Mouse (Mus musculus): ENCODE data around the gene Cln3. TPM values are rescaled to one million over a fixed set of nuclear protein-coding genes. Genes with fewer than 3 reads are reported as not detected.

Gene Cln3
- polyA plus RNA-seq, 1 experiment = 44.9 TPM

DNA sequence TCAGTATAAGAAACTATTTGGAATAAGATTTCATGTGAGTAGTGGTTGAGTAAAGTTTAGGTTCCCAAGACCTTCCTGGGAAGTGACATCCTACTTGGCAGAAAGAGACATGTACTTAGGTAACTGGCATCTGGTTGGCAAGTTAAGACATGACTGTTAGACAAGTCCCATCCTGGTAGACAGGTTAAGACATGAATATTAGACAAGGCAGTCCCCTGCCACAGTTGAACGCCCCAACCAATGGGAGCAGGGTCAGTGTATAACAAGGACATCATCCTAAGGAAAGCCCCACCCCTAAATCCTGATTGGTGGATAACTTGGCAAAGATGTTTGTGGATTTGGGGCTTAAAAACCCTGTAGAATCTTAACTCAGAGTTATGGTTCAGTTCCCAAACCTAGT lies 52.2 kb downstream of the Cln3 start:
- Histone ChIP-seq H3K36me3 (ENCODE audit: control insufficient read depth, insufficient read depth, low read length, poor library complexity, severe bottlenecking) (no peaks in the 10 kb centered on the region), H3K27ac (ENCODE audit: insufficient read depth, low read length) (0 out of 2 replicates have a peak overlapping the region, but pooled peaks have one; percentile 2), H3K9me3 (replicated peaks; ENCODE audit: control insufficient read depth, insufficient read depth, low read length, poor library complexity, severe bottlenecking) (no peaks in the 10 kb centered on the region), H3K4me3 (ENCODE audit: low read depth, low read length) (no peak overlapping the region), H3K27me3 (ENCODE audit: control insufficient read depth, insufficient read depth, low read length, poor library complexity, severe bottlenecking) (peaks cover 2% of the 10 kb centered on the region; the same call in 1 of the 2 replicates), H3K4me1 (ENCODE audit: control insufficient read depth, insufficient read depth, low read length) (no peaks in the 10 kb centered on the region), H3K9ac (ENCODE audit: low read depth, poor library complexity, severe bottlenecking) (no peak overlapping the region)
- no peak for TF ChIP-seq CTCF (IDR thresholded peaks at IDR 0.05; ENCODE audit: low read depth, low read length)

DNA sequence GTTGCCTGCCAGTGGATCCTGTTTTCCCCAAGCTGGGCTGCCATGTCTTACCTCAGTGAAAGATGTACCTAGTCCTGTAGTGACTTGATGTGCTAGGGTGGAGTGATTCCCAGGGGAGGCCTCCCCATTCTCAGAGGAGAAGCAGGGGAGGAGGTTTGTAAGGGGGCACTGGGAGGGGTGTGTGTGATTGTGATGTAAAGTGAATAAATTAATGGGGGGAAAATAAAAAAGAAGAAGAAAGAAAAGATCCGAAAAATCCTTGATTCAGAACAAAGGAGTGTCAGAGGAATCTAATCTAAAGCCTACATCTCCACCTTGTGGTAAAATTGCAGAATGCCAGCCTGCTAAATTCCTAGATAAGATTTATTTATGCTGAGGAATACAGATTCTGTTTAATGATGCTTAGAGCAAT lies 57.4 kb downstream of the Cln3 start:
- Histone ChIP-seq H3K27ac (ENCODE audit: insufficient read depth, low read length) (no peak overlapping the region), H3K9me3 (replicated peaks; ENCODE audit: control insufficient read depth, insufficient read depth, low read length, poor library complexity, severe bottlenecking) (no peaks in the 10 kb centered on the region), H3K4me3 (ENCODE audit: low read depth, low read length) (no peak overlapping the region), H3K4me1 (ENCODE audit: control insufficient read depth, insufficient read depth, low read length) (no peaks in the 10 kb centered on the region), H3K36me3 (ENCODE audit: control insufficient read depth, insufficient read depth, low read length, poor library complexity, severe bottlenecking) (no peaks in the 10 kb centered on the region), H3K27me3 (ENCODE audit: control insufficient read depth, insufficient read depth, low read length, poor library complexity, severe bottlenecking) (no peaks in the 10 kb centered on the region), H3K9ac (ENCODE audit: low read depth, poor library complexity, severe bottlenecking) (no peak overlapping the region)
- TF ChIP-seq CTCF (IDR thresholded peaks at IDR 0.05; ENCODE audit: low read depth, low read length) (peak; percentile 16), EP300 (IDR thresholded peaks at IDR 0.05; ENCODE audit: insufficient read depth, low read depth, low read length) (no peak)

DNA sequence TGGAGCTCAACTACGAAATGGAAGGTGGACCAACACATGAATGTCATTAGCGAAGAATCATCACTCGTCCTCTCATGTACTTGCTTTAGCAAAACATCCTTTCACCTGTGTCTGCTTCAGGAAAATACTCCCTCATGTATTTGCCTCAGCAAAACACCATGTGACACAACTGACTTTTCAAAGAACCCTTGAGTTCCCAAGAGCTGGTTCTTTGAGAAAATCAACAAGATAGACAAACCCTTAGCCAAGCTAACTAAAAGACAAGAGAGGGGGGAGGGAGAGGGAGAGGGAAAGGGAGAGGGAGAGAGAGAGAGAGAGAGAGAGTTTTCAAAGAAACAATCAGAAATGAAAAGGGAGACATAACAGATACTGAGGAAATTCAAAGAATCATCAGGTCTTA lies 62.3 kb downstream of the Cln3 start:
- Histone ChIP-seq H3K4me1 (ENCODE audit: control insufficient read depth, insufficient read depth, low read length) (peaks cover 5% of the 10 kb centered on the region), H3K27ac (ENCODE audit: insufficient read depth, low read length) (no peak overlapping the region), H3K36me3 (ENCODE audit: control insufficient read depth, insufficient read depth, low read length, poor library complexity, severe bottlenecking) (no peaks in the 10 kb centered on the region), H3K4me3 (ENCODE audit: low read depth, low read length) (no peak overlapping the region), H3K27me3 (ENCODE audit: control insufficient read depth, insufficient read depth, low read length, poor library complexity, severe bottlenecking) (no peaks in the 10 kb centered on the region), H3K9ac (ENCODE audit: low read depth, poor library complexity, severe bottlenecking) (no peak overlapping the region), H3K9me3 (replicated peaks; ENCODE audit: control insufficient read depth, insufficient read depth, low read length, poor library complexity, severe bottlenecking) (no peaks in the 10 kb centered on the region)
- TF ChIP-seq CTCF (IDR thresholded peaks at IDR 0.05; ENCODE audit: low read depth, low read length) = no peak

Other genes starting within 250 kb of the Cln3 start
- gene Lat, start 216.2 kb downstream of the Cln3 start, polyA plus RNA-seq (2011; ENCODE audit: insufficient read depth, insufficient read length, low read depth, missing spikeins) = 3.0 and 4.2 TPM in 2 replicates
- 52.3 and 62.0 TPM in 2 replicates for gene Spns1, start 208.4 kb downstream of the Cln3 start, polyA plus RNA-seq (2011; ENCODE audit: insufficient read depth, insufficient read length, low read depth, missing spikeins)
- 76.8 and 78.6 TPM in 2 replicates for gene Nfatc2ip, start 189.1 kb downstream of the Cln3 start, polyA plus RNA-seq (2011; ENCODE audit: insufficient read depth, insufficient read length, low read depth, missing spikeins)
- not detected in 2 replicates for gene Cd19, start 170.9 kb downstream of the Cln3 start, polyA plus RNA-seq (2011; ENCODE audit: insufficient read depth, insufficient read length, low read depth, missing spikeins)
- 18.5 and 19.7 TPM in 2 replicates for gene Rabep2, start 157.1 kb downstream of the Cln3 start, polyA plus RNA-seq (2011; ENCODE audit: insufficient read depth, insufficient read length, low read depth, missing spikeins)
- gene Atp2a1, start 122.7 kb downstream of the Cln3 start, polyA plus RNA-seq (2011; ENCODE audit: insufficient read depth, insufficient read length, low read depth, missing spikeins) = 0.40 and 0.53 TPM in 2 replicates
- gene Sh2b1, start 110.4 kb downstream of the Cln3 start, polyA plus RNA-seq (2011; ENCODE audit: insufficient read depth, insufficient read length, low read depth, missing spikeins) = 41.8 and 43.8 TPM in 2 replicates
- 100 and 102 TPM in 2 replicates for gene Tufm, start 98.5 kb downstream of the Cln3 start, polyA plus RNA-seq (2011; ENCODE audit: insufficient read depth, insufficient read length, low read depth, missing spikeins)
- 160 and 172 TPM in 2 replicates for gene Atxn2l, start 82.4 kb downstream of the Cln3 start, polyA plus RNA-seq (2011; ENCODE audit: insufficient read depth, insufficient read length, low read depth, missing spikeins)
- 348 and 363 TPM in 2 replicates for gene Eif3c, start 19.4 kb downstream of the Cln3 start, polyA plus RNA-seq (2011; ENCODE audit: insufficient read depth, insufficient read length, low read depth, missing spikeins)
- gene Apobr, start 875 bp downstream of the Cln3 start, polyA plus RNA-seq (2011; ENCODE audit: insufficient read depth, insufficient read length, low read depth, missing spikeins) = 2.0 and 2.4 TPM in 2 replicates
- not detected in 2 replicates for gene Il27, start 9.1 kb upstream of the Cln3 start, polyA plus RNA-seq (2011; ENCODE audit: insufficient read depth, insufficient read length, low read depth, missing spikeins)
- 13.6 and 14.1 TPM in 2 replicates for gene Nupr1, start 45.0 kb upstream of the Cln3 start, polyA plus RNA-seq (2011; ENCODE audit: insufficient read depth, insufficient read length, low read depth, missing spikeins)
- gene Sgf29, start 63.5 kb upstream of the Cln3 start, polyA plus RNA-seq (2011; ENCODE audit: insufficient read depth, insufficient read length, low read depth, missing spikeins) = 42.7 and 54.0 TPM in 2 replicates
- gene Sult1a1, start 90.6 kb upstream of the Cln3 start, polyA plus RNA-seq (2011; ENCODE audit: insufficient read depth, insufficient read length, low read depth, missing spikeins) = not detected in 2 replicates
- 76.0 and 103 TPM in 2 replicates for gene Bola2, start 109.6 kb upstream of the Cln3 start, polyA plus RNA-seq (2011; ENCODE audit: insufficient read depth, insufficient read length, low read depth, missing spikeins)
- 16.6 and 17.4 TPM in 2 replicates for gene Slx1b, start 110.0 kb upstream of the Cln3 start, polyA plus RNA-seq (2011; ENCODE audit: insufficient read depth, insufficient read length, low read depth, missing spikeins)
- gene Coro1a, start 122.0 kb upstream of the Cln3 start, polyA plus RNA-seq (2011; ENCODE audit: insufficient read depth, insufficient read length, low read depth, missing spikeins) = 4.9 and 5.9 TPM in 2 replicates
- gene Mapk3, start 173.8 kb upstream of the Cln3 start, polyA plus RNA-seq (2011; ENCODE audit: insufficient read depth, insufficient read length, low read depth, missing spikeins) = 102 and 121 TPM in 2 replicates
- 1.8 and 3.6 TPM in 2 replicates for gene Gdpd3, start 180.5 kb upstream of the Cln3 start, polyA plus RNA-seq (2011; ENCODE audit: insufficient read depth, insufficient read length, low read depth, missing spikeins)
- gene Ypel3, start 191.1 kb upstream of the Cln3 start, polyA plus RNA-seq (2011; ENCODE audit: insufficient read depth, insufficient read length, low read depth, missing spikeins) = 56.8 and 62.1 TPM in 2 replicates
- 1.7 TPM in 2 replicates for gene Tbx6, start 195.7 kb upstream of the Cln3 start, polyA plus RNA-seq (2011; ENCODE audit: insufficient read depth, insufficient read length, low read depth, missing spikeins)
- 111 and 127 TPM in 2 replicates for gene Ppp4c, start 206.7 kb upstream of the Cln3 start, polyA plus RNA-seq (2011; ENCODE audit: insufficient read depth, insufficient read length, low read depth, missing spikeins)
- 2.7 and 4.2 TPM in 2 replicates for gene Fam57b, start 211.9 kb upstream of the Cln3 start, polyA plus RNA-seq (2011; ENCODE audit: insufficient read depth, insufficient read length, low read depth, missing spikeins)
- gene 4930451I11Rik, start 245.8 kb upstream of the Cln3 start, polyA plus RNA-seq (2011; ENCODE audit: insufficient read depth, insufficient read length, low read depth, missing spikeins) = not detected in 2 replicates